Mouse (Mus musculus): Measurements from ENCODE around the gene Lin37.

DNA sequence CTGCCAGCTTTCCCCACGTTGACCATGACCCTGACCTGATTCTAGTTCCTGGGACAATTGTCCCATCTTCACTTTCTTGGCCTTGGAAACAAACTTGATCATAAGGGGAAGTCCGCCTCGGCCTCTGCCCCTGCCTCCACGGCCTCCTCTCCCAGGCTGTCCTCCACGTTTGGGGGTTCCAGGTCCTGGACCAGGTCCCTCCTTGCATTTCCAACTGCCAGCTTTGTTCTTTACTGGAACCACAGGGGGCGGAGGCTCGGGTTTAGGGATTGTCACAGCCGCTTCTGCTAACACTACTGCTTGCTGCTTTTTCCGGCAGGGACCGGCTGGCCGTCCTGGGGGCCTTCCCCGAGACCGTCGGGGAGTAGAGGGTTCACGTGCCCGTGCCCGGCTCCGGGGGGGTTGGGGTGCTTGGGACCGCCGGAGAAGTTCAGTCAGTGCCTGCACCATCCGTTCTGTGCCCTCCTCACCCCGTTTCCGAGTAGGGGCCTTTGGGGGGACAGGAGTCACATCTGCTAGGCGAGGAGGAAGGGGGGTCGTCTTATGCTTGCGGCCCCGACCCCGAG is 26.9 kb upstream of the Lin37 start:
- TF ChIP-seq CTCF (conservative IDR thresholded peaks at IDR 0.05; ENCODE audit: insufficient read depth, insufficient read length, low read depth, low read length), result no peak
- no peak for TF ChIP-seq POLR2A (IDR thresholded peaks at IDR 0.05; ENCODE audit: low read depth, low read length)
